In genomic region chr6:103833501-103834132, GRCm38 (mm10) we compare ENCODE assay signal across 8 mouse cellular contexts.
DNase-seq lines count a peak whose midpoint lies in the region; ATAC-seq and TF ChIP-seq lines count a peak whose summit lies in the region.
"Had no signal": no experiment of that assay in that cellular context is flagged by ENCODE, and none has a peak within 500 bp of the region (broad histone marks: within the 10 kb centered on the region; RNA-seq: fewer than 3 reads in every experiment).

No protein-coding gene starts in this region.

- TF ChIP-seq CTCF in ES-Bruce4 (IDR thresholded peaks at IDR 0.05; ENCODE audit: low read depth, low read length) = peak; percentile 65

- H3K36me3 ChIP-seq in ES-Bruce4 (ENCODE audit: control insufficient read depth, insufficient read depth, low read length, poor library complexity, severe bottlenecking) = no peaks in the 10 kb centered on the region
- no peaks in the 10 kb centered on the region for H3K36me3 ChIP-seq in lung, embryonic 16.5 days (ENCODE audit: control insufficient read depth, insufficient read depth, low read length)
- H3K36me3 ChIP-seq: heart, embryonic 15.5 days had no signal

- peak; percentile 12 for DNase-seq in Muller cell, postnatal 12 days (ENCODE audit: inconsistent ontology term)
- DNase-seq in cerebellum, postnatal 14 days = peak; percentile 81 to 85
- peak; percentile 64 to 66 for DNase-seq in frontal cortex, postnatal 25 days (ENCODE audit: low spot score in 2 of 2)
- peak; percentile 15 to 72 for DNase-seq in layer of hippocampus, adult 8-10 months (ENCODE audit: low spot score in 2 of 2)
- peak; percentile 83 to 84 for DNase-seq in right cerebral cortex, adult 2 months (ENCODE audit: low spot score in 2 of 2)

- 38% methylated on average over 16 of the region's 16 CpGs for WGBS in lung, embryonic 16.5 days

- H3K27me3 ChIP-seq in ES-Bruce4 (ENCODE audit: control insufficient read depth, insufficient read depth, low read length, poor library complexity, severe bottlenecking) = no peaks in the 10 kb centered on the region; the same call in 1 of the 2 replicates
- no peaks in the 10 kb centered on the region for H3K27me3 ChIP-seq in lung, embryonic 16.5 days (ENCODE audit: control insufficient read depth, insufficient read depth, low read depth, low read length)
- H3K27me3 ChIP-seq: heart, embryonic 15.5 days had no signal

- ATAC-seq in lung, embryonic 16.5 days (ENCODE audit: low read depth) = peak; percentile 43; the same call in 1 of the 2 replicates

- H3K9ac ChIP-seq in ES-Bruce4 (ENCODE audit: low read depth, poor library complexity, severe bottlenecking) = no peak overlapping the region
- H3K9ac ChIP-seq in lung, embryonic 16.5 days (ENCODE audit: low read length) = no peak overlapping the region
- H3K9ac ChIP-seq: heart, embryonic 15.5 days had no signal

- TF ChIP-seq POLR2A in ES-Bruce4 (IDR thresholded peaks at IDR 0.05; ENCODE audit: insufficient read depth, low read length) = no peak

- no peak overlapping the region for H3K4me2 ChIP-seq in lung, embryonic 16.5 days (ENCODE audit: low read depth, low read length)
- H3K4me2 ChIP-seq: heart, embryonic 15.5 days had no signal

- H3K4me1 ChIP-seq in ES-Bruce4 (ENCODE audit: control insufficient read depth, insufficient read depth, low read length) = no peaks in the 10 kb centered on the region
- no peaks in the 10 kb centered on the region for H3K4me1 ChIP-seq in lung, embryonic 16.5 days (replicated peaks; ENCODE audit: control insufficient read depth, insufficient read depth, low read length)
- H3K4me1 ChIP-seq: heart, embryonic 15.5 days had no signal

- TF ChIP-seq EP300 in ES-Bruce4 (IDR thresholded peaks at IDR 0.05; ENCODE audit: insufficient read depth, low read depth, low read length) = no peak

- no peak overlapping the region for H3K27ac ChIP-seq in ES-Bruce4 (ENCODE audit: insufficient read depth, low read length)
- H3K27ac ChIP-seq in lung, embryonic 16.5 days (ENCODE audit: low read length) = no peak overlapping the region
- H3K27ac ChIP-seq: heart, embryonic 15.5 days had no signal

- H3K9me3 ChIP-seq in ES-Bruce4 (replicated peaks; ENCODE audit: control insufficient read depth, insufficient read depth, low read length, poor library complexity, severe bottlenecking) = 0 out of 2 replicates have a peak, but pooled peaks cover 2% of the 10 kb centered on the region
- no peaks in the 10 kb centered on the region for H3K9me3 ChIP-seq in lung, embryonic 16.5 days (ENCODE audit: control insufficient read depth, low read length)
- H3K9me3 ChIP-seq: heart, embryonic 15.5 days had no signal

- H3K4me3 ChIP-seq in ES-Bruce4 (ENCODE audit: low read depth, low read length) = no peak overlapping the region
- H3K4me3 ChIP-seq in lung, embryonic 16.5 days (ENCODE audit: low read length) = no peak overlapping the region
- H3K4me3 ChIP-seq: heart, embryonic 15.5 days had no signal

Comparison
In these comparisons a context has a peak if more than half of its experiments do, and no peak if none do; other contexts are left out.
1. DNase-seq: peak in every context shown above with its lines; median percentile 84 in right cerebral cortex, adult 2 months; 83 in cerebellum, postnatal 14 days; 65 in frontal cortex, postnatal 25 days; 44 in layer of hippocampus, adult 8-10 months; 12 in Muller cell, postnatal 12 days.